Mouse (Mus musculus): ENCODE data around the gene Rap2c. TPM values are rescaled to one million over a fixed set of nuclear protein-coding genes. Genes with fewer than 3 reads are reported as not detected.
A peak's percentile ranks its signal among the peaks of the same experiment; 100 is the strongest.

The Rap2c gene
- polyA plus RNA-seq (2012; rRNA removed), result 1.9 and 3.4 TPM in 2 replicates

DNA sequence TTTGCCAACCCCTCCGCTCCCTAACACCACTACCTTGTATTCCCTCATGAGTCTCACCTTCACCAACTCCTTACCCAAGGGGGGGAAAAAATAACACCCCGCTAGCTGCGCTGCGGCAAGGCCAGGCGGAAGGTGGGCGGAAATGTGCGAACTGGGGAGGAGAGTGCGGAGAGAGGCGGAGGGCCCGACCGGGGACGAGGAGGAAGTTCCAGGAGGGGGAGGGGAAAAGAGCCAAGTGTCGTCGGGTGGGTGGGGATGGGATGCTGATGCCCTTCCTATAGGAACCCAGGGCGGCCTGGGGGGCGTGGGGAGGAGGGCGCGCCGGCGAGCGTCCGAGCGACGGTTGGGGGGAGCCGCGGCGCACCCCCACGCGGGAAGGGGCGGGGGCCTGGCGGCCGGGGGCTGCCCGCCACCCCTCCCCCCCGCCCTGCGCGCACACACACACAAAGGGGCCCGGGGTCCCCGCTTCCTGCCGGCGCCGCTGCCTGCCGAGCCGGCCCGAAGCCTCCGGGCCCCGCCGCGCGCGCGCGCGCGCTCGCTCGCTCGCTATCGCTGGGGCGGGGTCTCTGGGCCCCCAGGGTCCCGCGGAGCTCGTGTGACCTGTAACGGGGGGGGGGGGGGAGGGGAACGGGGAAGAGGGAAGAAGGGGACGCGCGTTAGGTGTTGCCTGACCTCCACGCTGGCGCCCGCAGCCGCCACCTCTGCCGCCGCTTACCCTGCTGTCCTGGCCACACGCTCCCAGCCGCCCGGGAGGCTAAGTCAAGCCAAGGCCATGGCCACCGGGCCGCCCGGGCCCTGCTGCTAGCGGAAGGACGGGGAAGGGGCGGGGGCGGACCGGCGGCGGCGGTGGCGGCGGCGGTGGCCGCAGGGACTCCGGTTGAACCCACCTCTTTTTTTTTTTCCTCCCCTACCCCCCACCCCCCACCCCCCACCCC, at the start of gene Rap2c:
Gene Rap2c, minus strand, starts transcription at position 168 of the 935 bp plus-strand sequence.
- 2% methylated on average over 27 of the region's 92 CpGs for WGBS
- H3K36me3 ChIP-seq (ENCODE audit: control insufficient read depth, insufficient read depth, low read length), result no peaks in the 10 kb centered on the region
- H3K4me3 ChIP-seq (ENCODE audit: insufficient read depth, low read depth, low read length), result peak within 1 kb of the TSS; percentile 72
- TF ChIP-seq CTCF (conservative IDR thresholded peaks at IDR 0.05; ENCODE audit: insufficient read depth, insufficient read length, low read depth, low read length) (no peak), POLR2A (IDR thresholded peaks at IDR 0.05; ENCODE audit: low read depth, low read length) (no peak)
- H3K27me3 ChIP-seq (replicated peaks; ENCODE audit: control insufficient read depth, insufficient read depth, low read length), result no peaks in the 10 kb centered on the region
- peak; percentile 68 for DNase-seq
- H3K4me1 ChIP-seq (ENCODE audit: control insufficient read depth, insufficient read depth, low read length), result peaks cover 3% of the 10 kb centered on the region; the same call in 1 of the 2 replicates
- H3K27ac ChIP-seq (ENCODE audit: insufficient read depth, low read depth, low read length), result peak within 1 kb of the TSS; percentile 98

- 90% methylated on average over 11 of the region's 11 CpGs for WGBS
- TF ChIP-seq POLR2A (IDR thresholded peaks at IDR 0.05; ENCODE audit: low read depth, low read length) (no peak), CTCF (conservative IDR thresholded peaks at IDR 0.05; ENCODE audit: insufficient read depth, insufficient read length, low read depth, low read length) (no peak)
Observed at GRCm38 (mm10) chrX:51066539-51067286, 48.9 kb upstream of the Rap2c start.

GRCm38 (mm10) chrX:51065773-51066172, 48.0 kb upstream of the Rap2c start:
- 6% methylated on average over 6 of the region's 6 CpGs for WGBS
- TF ChIP-seq CTCF (conservative IDR thresholded peaks at IDR 0.05; ENCODE audit: insufficient read depth, insufficient read length, low read depth, low read length), result peak; percentile 64
- no peak for TF ChIP-seq POLR2A (IDR thresholded peaks at IDR 0.05; ENCODE audit: low read depth, low read length)
- Histone ChIP-seq H3K4me1 (ENCODE audit: control insufficient read depth, insufficient read depth, low read length) (no peaks in the 10 kb centered on the region), H3K27ac (ENCODE audit: insufficient read depth, low read depth, low read length) (no peak overlapping the region), H3K4me3 (ENCODE audit: insufficient read depth, low read depth, low read length) (no peak overlapping the region), H3K27me3 (replicated peaks; ENCODE audit: control insufficient read depth, insufficient read depth, low read length) (no peaks in the 10 kb centered on the region), H3K36me3 (ENCODE audit: control insufficient read depth, insufficient read depth, low read length) (no peaks in the 10 kb centered on the region)
- DNase-seq, result peak; percentile 23

More at GRCm38 (mm10) chrX:51066539-51067286, 48.9 kb upstream of the Rap2c start:
- Histone ChIP-seq H3K27me3 (replicated peaks; ENCODE audit: control insufficient read depth, insufficient read depth, low read length) (no peaks in the 10 kb centered on the region), H3K36me3 (ENCODE audit: control insufficient read depth, insufficient read depth, low read length) (no peaks in the 10 kb centered on the region), H3K4me1 (ENCODE audit: control insufficient read depth, insufficient read depth, low read length) (no peaks in the 10 kb centered on the region), H3K27ac (ENCODE audit: insufficient read depth, low read depth, low read length) (no peak overlapping the region), H3K4me3 (ENCODE audit: insufficient read depth, low read depth, low read length) (no peak overlapping the region)
- DNase-seq, result no peak

- no peaks in the 10 kb centered on the region for H3K4me1 ChIP-seq (ENCODE audit: control insufficient read depth, insufficient read depth, low read length)
- TF ChIP-seq POLR2A (IDR thresholded peaks at IDR 0.05; ENCODE audit: low read depth, low read length), result no peak
- no peak for TF ChIP-seq CTCF (conservative IDR thresholded peaks at IDR 0.05; ENCODE audit: insufficient read depth, insufficient read length, low read depth, low read length)
- 52% methylated on average over 6 of the region's 6 CpGs for WGBS
- no peak overlapping the region for H3K27ac ChIP-seq (ENCODE audit: insufficient read depth, low read depth, low read length)
- H3K27me3 ChIP-seq (replicated peaks; ENCODE audit: control insufficient read depth, insufficient read depth, low read length), result no peaks in the 10 kb centered on the region
- no peak overlapping the region for H3K4me3 ChIP-seq (ENCODE audit: insufficient read depth, low read depth, low read length)
- DNase-seq, result no peak
- H3K36me3 ChIP-seq (ENCODE audit: control insufficient read depth, insufficient read depth, low read length), result no peaks in the 10 kb centered on the region
Observed at GRCm38 (mm10) chrX:51065158-51065664, 47.4 kb upstream of the Rap2c start.

DNA sequence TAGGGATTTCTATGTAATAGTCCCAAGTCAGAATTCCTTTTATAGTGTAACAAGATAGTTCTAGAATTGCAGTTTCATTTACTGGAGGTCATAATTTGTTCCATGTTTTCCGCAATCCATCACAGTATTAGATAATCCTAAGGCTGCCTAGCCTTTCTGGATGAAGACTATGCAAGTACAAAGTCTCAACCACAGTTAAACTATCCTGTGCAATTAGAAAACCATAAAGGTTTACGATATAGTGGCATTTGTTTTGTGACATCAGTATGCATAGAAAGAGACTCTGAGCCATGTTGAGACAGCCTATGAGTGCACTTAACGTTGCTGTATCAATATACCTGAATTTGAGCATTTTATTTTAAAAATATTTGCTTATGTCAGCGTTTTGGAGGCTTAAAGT, 42.4 kb upstream of the Rap2c start:
- H3K4me3 ChIP-seq (ENCODE audit: insufficient read depth, low read depth, low read length), result no peak overlapping the region
- no peaks in the 10 kb centered on the region for H3K27me3 ChIP-seq (replicated peaks; ENCODE audit: control insufficient read depth, insufficient read depth, low read length)
- TF ChIP-seq CTCF (conservative IDR thresholded peaks at IDR 0.05; ENCODE audit: insufficient read depth, insufficient read length, low read depth, low read length) (no peak), POLR2A (IDR thresholded peaks at IDR 0.05; ENCODE audit: low read depth, low read length) (no peak)
- H3K27ac ChIP-seq (ENCODE audit: insufficient read depth, low read depth, low read length), result no peak overlapping the region
- H3K4me1 ChIP-seq (ENCODE audit: control insufficient read depth, insufficient read depth, low read length), result no peaks in the 10 kb centered on the region
- no peak for DNase-seq
- 68% methylated on average over 4 of the region's 4 CpGs for WGBS
- H3K36me3 ChIP-seq (ENCODE audit: control insufficient read depth, insufficient read depth, low read length), result no peaks in the 10 kb centered on the region

DNA sequence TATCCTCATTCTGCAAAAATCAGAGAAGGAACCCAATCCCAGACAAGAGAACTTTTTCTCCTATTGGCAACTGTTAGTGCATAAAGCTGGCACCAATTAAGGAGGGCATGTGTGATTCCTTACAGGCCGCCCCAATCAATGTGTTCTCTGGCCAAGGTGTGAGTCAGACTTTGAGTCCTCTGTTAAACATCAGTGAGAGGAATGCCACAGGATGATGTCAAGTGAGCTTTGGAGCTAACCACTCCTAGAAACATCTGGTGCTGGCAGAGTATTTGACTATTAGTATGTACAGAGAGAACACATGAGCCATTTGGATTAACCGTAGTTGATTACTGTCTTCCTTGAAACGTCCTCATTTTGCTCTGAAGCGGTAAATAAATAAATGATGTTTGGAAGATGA, 40.9 kb upstream of the Rap2c start:
- Histone ChIP-seq H3K27me3 (replicated peaks; ENCODE audit: control insufficient read depth, insufficient read depth, low read length) (no peaks in the 10 kb centered on the region), H3K4me3 (ENCODE audit: insufficient read depth, low read depth, low read length) (no peak overlapping the region), H3K36me3 (ENCODE audit: control insufficient read depth, insufficient read depth, low read length) (no peaks in the 10 kb centered on the region), H3K27ac (ENCODE audit: insufficient read depth, low read depth, low read length) (no peak overlapping the region), H3K4me1 (ENCODE audit: control insufficient read depth, insufficient read depth, low read length) (no peaks in the 10 kb centered on the region)
- no peak for TF ChIP-seq CTCF (conservative IDR thresholded peaks at IDR 0.05; ENCODE audit: insufficient read depth, insufficient read length, low read depth, low read length)
- TF ChIP-seq POLR2A (IDR thresholded peaks at IDR 0.05; ENCODE audit: low read depth, low read length), result no peak
- peak; percentile 0 for DNase-seq
- 77% methylated on average over 4 of the region's 4 CpGs for WGBS
